Mouse (Mus musculus) midbrain, embryonic 10.5 days (tissue): ENCODE measurements around the gene Atp9a. TPM values are rescaled to one million over a fixed set of nuclear protein-coding genes. Genes with fewer than 3 reads are reported as not detected.

Experiments
- microRNA-seq: library from miRNA; unstranded; fragments of <30 nt; microRNA quantifications from one replicate; pipeline ENCODE4, GENCODE M21; 2017
- polyA plus RNA-seq: library from polyadenylated mRNA; unstranded; fragments of >200 nt; fragmentation: Nextera tagmentation; extraction: Ambion mirVana; gene quantifications from 2 replicates; pipeline ENCODE4 v1.2.1, GENCODE M21; 2016

The Atp9a gene
- polyA plus RNA-seq, 1 experiment from 2014 or later: 15.5 TPM

Small RNA genes lying within 50 kb of the gene (microRNA-seq; reads per million reads assigned to microRNA genes)
- not detected for gene Mir7004

Other genes starting within 250 kb of the Atp9a start
- 0.54 and 0.61 TPM in 2 replicates for gene Nfatc2, start 140.8 kb downstream of the Atp9a start, polyA plus RNA-seq
- gene Sall4, start 25.5 kb upstream of the Atp9a start, polyA plus RNA-seq: 53.9 and 74.3 TPM in 2 replicates
- 37.8 and 38.0 TPM in 2 replicates for gene Zfp64, start 213.2 kb upstream of the Atp9a start, polyA plus RNA-seq